Mouse (Mus musculus): Measurements from ENCODE around the gene Gm3435. TPM values are rescaled to one million over a fixed set of nuclear protein-coding genes. Genes with fewer than 3 reads are reported as not detected.
"Not testable (repeated sequence)": the region's sequence is repeated elsewhere in the genome, so short reads cannot be mapped to it uniquely, and the experiment has no call there.

The Gm3435 gene
- total RNA-seq, 2 experiments from 2014 or later, result 3.6 to 3.7 TPM

GRCm38 (mm10) chr17:15025513-15025912 lies 15.5 kb downstream of the Gm3435 start:
- DNase-seq (ENCODE audit: low spot score in 2 of 2); intact Hi-C loops (cut with DNase I): not testable (repeated sequence)

- DNase-seq (ENCODE audit: low spot score in 2 of 2); intact Hi-C loops (cut with DNase I): not testable (repeated sequence)
These were observed 21.4 kb downstream of the Gm3435 start for GRCm38 (mm10) chr17:15031414-15031813.

DNA sequence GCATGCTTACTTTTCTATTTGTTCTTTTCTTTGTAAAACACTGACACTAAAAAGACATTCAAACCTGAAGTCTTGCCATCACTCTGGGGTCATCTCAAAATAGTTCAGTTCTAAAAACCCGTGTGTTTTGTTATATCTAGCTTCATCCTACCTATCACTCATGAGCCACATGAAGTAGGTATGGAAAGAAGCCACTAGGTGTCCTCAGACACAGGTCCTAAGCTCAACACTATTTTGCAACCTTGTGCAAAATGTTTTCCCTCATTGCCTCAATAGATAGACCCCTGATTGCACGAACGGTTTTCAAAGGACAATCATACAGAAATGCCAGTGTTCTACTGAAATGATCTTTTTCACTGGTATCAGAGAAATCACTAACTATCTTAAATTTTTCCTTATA lies 30.5 kb downstream of the Gm3435 start:
- DNase-seq (ENCODE audit: low spot score in 2 of 2); intact Hi-C loops (cut with DNase I): not testable (repeated sequence)

DNA sequence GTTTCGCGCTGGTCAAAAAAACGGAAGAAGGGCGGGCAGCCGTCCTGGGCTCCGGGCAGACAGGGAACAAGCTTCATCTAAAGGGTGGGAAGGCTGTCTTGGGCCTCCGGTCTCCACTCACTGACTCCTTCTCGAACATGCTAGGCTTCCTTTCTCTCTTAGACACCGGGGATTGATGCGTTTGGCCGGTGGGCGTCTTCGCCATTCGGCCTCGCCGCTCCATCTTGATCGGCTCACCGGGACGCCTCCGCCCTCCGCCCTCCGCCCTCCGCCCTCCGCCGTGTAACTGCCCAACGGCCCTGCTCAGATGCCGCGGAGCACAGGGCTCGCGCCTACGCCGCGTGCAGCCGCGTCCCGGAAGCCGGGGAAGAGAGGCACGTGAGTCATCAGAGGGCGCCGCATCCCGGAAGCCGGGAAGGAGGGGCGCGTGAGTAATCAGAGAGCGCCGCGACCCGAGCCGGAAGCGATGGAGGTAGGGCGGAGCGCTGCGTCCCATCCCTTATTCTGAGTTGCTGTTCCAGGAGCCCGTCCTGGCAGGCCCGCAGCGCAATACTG lies 31.3 kb downstream of the Gm3435 start, which contains the start of the genes Ermard, Tcte3 and Gm3448:
Gene Ermard (plus strand): TSS at position 34 of the 555 bp plus-strand sequence.
Gene Tcte3 (minus strand): TSS at position 314 of the 555 bp plus-strand sequence.
Gene Gm3448 (minus strand): TSS at position 363 of the 555 bp plus-strand sequence.
- intact Hi-C loops (cut with DNase I), result not testable (repeated sequence)
- DNase-seq (ENCODE audit: low spot score in 2 of 2), result peak; percentile 35 to 49

DNA sequence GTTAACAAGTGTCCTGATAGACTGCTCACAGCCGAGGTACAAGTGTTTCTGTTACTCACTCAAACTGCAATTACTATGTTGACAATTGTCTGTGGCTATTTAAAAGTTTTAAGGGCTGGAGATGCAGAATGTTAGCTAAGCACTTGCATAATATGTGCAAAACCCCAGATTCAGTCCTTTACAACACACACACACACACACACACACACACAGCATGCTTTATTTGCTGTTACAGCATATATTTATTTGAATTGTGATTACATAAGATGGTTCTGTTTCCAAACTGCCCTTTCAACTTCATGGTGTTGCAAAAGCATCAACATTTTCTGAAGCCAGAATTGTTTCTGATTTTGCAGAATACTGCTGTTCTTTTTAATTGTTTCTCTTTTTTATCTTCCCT lies 40.4 kb downstream of the Gm3435 start:
- DNase-seq (ENCODE audit: low spot score in 2 of 2); intact Hi-C loops (cut with DNase I): not testable (repeated sequence)

DNA sequence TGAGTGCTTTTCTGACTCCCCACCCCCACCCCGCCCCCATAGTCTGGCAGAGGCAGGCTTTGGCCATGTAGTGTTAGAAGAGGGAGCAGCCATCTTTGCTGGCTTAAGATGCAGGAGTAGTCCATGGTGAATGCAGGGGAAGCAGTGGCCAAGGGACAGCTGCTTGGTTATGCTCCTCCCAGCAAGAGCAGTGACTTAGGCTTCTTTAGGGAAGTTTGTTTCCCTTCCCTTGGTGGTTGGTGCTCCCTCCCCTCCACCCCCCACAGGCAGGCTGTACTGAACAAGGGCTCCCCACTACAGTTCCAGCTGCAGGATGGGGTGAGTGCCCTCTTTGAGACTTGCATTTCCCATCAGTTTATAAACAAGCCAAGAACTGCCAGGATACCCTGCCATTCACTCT lies 42.8 kb downstream of the Gm3435 start:
- DNase-seq (ENCODE audit: low spot score in 2 of 2), result not testable (repeated sequence)

GRCm38 (mm10) chr17:15053183-15053828 lies 43.3 kb downstream of the Gm3435 start:
- DNase-seq (ENCODE audit: low spot score in 2 of 2); intact Hi-C loops (cut with DNase I): not testable (repeated sequence)

More for the DNA sequence above, 42.8 kb downstream of the Gm3435 start:
- intact Hi-C loops (cut with DNase I), result not testable (repeated sequence)

GRCm38 (mm10) chr17:15053829-15054200 lies 43.8 kb downstream of the Gm3435 start:
- intact Hi-C loops (cut with DNase I); DNase-seq (ENCODE audit: low spot score in 2 of 2): not testable (repeated sequence)

DNA sequence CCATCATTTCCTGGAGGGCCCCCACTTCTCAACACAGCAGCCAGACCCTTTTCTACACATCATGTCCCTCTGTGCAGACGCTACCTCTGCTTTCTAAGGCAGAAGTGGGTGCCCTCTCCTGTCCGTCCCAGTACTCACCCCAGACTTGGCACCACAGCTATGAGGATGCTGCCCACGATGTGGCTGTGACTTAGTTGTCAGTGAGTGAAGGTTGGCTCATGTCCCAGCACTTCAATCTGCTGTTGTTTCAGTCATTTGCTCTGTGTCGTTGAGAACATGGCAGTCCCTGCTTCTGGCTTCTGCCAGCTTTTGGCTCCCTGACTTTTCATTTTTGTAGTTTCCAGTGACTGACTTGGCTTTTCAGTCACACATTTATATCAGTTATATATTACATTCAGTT lies 45.9 kb downstream of the Gm3435 start:
- DNase-seq (ENCODE audit: low spot score in 2 of 2), result peak; percentile 39 to 76
- intact Hi-C loops (cut with DNase I), result no loop called here

GRCm38 (mm10) chr17:15058161-15058591 lies 48.2 kb downstream of the Gm3435 start:
- intact Hi-C loops (cut with DNase I), result no loop called here
- DNase-seq (ENCODE audit: low spot score in 2 of 2), result no peak

DNA sequence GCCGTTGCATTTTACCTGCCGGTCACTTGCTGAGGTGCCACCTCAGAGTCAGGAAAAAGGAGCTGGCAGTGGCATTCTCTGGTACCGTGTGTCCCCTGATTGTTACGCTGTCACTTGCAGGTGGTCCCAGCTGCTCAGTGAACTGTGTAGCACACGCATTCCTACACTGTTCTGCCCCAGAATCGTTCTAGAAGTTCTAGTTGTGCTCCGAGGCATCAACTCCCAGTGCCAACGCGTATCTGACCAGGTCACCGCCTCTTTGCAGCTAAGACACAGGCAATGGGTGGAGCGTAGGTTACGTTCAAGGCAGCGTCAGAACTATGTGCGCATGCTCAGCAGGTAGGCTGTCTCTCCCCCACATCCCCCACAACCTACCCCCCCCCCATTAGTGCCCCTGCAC lies 49.7 kb downstream of the Gm3435 start:
- no peak for DNase-seq (ENCODE audit: low spot score in 2 of 2)
- intact Hi-C loops (cut with DNase I), result no loop called here

- intact Hi-C loops (cut with DNase I), result no loop called here
- no peak for DNase-seq (ENCODE audit: low spot score in 2 of 2)
These were observed 50.4 kb downstream of the Gm3435 start for GRCm38 (mm10) chr17:15060356-15060755.

DNA sequence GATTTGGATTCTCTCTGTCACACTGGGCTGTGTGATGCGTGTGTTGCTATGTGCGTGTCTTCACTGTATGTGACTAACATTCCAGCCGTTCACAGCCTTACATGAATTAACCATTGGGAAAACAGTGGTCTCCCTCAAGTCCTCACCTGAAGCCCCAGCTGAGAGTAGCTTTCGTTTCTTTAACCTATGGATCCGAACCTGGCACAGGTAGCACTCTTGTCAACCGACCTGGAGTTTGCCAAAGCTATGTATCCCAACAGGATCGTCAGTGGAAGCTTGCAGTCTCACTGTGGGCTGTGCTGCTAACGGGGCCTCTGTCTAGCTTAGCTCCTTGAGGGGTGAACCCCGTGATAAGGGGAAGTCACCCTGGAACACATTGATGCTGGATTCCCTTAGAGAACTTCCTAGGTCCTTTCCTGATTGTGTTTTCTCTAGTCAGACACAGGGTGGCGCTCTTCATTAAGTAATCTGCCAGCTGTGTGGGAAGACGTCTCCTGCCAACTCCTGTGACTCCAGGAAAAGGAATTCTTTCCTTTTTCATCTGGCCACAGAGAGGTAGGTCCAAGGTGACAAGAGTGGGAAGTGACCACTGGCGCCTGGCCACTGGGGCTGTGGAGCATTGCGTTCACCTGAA lies 55.5 kb downstream of the Gm3435 start:
- DNase-seq (ENCODE audit: low spot score in 2 of 2), result peak; percentile 76
- intact Hi-C loops (cut with DNase I), result loop anchor here (1.0 kb wide), 2 partner anchors 313 to 402 kb away; no protein-coding TSS in a partner anchor

GRCm38 (mm10) chr17:15066066-15066465 lies 56.1 kb downstream of the Gm3435 start:
- intact Hi-C loops (cut with DNase I), result no loop called here
- no peak for DNase-seq (ENCODE audit: low spot score in 2 of 2)

DNA sequence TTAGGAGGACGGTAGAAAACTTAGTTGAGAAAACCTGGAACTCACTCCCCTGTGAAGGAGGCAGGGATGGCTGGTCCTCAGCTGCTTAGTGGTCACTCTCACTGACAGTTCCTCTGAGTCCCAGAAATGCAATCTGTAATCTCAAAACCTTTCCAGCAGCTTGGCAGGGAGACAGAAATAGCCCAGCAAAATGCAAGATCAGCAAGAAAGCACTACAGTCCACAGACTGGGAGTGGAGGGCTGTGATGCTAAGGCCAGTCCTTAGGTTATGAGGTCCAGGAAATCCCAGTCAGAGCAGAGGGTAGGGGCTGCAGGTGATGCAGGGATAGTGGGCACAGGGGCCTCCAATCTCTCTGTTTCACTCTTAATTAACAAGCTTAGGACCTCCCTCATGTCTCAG lies 56.9 kb downstream of the Gm3435 start:
- no peak for DNase-seq (ENCODE audit: low spot score in 2 of 2)
- intact Hi-C loops (cut with DNase I), result no loop called here

DNA sequence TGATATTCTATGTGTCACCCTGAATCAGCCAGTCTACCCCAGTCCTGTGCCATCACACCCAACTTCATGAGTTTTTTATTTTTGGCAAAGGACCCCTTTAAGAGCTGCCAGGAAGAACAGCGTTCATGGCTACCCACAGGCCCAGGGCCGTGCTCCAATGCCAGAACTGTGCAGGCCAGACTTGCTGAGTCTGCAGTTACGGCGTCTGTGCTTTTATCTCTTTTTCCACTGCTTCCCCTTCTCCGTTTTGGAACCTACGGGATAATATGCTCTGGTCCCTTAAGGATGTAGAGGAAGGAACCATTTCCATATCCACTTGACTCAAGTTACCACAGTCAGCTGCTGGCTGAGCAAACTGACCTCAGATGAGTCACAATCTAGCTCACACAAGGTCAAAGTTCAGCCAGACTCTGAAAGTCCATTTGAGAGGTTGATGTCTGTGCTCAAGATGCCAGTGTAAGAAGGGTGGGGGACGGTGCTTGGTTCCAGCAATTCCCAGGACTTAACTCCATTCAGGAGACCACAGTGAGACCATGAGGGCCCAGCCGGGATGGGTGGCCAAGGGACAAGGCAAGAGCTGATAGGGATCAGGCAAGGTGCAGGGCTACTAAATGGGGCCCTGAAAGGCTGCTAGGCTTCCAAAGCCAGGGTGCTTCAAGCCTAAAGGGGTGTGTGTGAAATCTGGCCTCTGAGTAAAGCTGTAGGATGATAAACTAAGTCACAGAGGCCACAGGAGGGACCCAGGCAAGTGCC lies 58.2 kb downstream of the Gm3435 start:
- no peak for DNase-seq (ENCODE audit: low spot score in 2 of 2)
- intact Hi-C loops (cut with DNase I), result no loop called here

DNA sequence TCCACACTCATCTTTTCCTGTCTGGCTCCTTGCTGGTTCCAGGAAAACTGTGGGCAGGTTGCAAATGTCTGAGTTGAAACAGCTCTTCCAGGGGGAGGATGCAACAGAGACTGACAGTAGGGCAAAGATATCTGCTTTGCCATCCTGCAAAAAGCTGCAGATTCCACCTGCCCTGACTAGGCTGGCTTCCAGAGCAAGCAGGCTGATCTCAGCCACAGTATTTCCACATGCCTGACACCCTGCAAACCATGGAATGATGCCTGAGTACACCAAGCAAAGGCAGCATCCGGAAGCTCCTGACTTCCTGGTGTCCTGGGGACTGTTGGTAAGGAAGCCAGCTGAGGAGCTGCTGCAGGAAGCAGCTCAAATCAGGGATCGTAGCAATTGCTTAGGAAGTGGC lies 59.1 kb downstream of the Gm3435 start:
- intact Hi-C loops (cut with DNase I), result no loop called here
- peak; percentile 18 to 61 for DNase-seq (ENCODE audit: low spot score in 2 of 2)

All from left cerebral cortex, postnatal 25 days (tissue).